Mouse (Mus musculus) liver, postnatal 0 days (tissue): ENCODE data around the gene Pirt. TPM values are rescaled to one million over a fixed set of nuclear protein-coding genes. Genes with fewer than 3 reads are reported as not detected.

Source experiments
- ATAC-seq: fragments of 200-750 bp; cut with Nextera tagmentation; 2 replicates; pipeline ENCODE4 v1.8.0; 2017; ENCODE audit warnings: mild to moderate bottlenecking, moderate library complexity
- DNase-seq: peaks from one replicate; pipeline ENCODE4 v3.0.0-alpha.2; 2016
- H3K27ac ChIP-seq: fragments of 300-500 bp; sonication (generic); 2 replicates; pipeline ENCODE4 v1.5.1; 2014; ENCODE audit warnings: antibody characterized with exemption, moderate library complexity, mild to moderate bottlenecking, low read depth
- H3K27me3 ChIP-seq: fragments of 300-500 bp; sonication (generic); 2 replicates; pipeline ENCODE4 v1.6.1; 2014; ENCODE audit warnings: low read length, control low read depth, mixed read lengths; ENCODE audit not compliant: insufficient read depth
- H3K36me3 ChIP-seq: fragments of 300-500 bp; sonication (generic); replicated peaks from 2 replicates; pipeline ENCODE4 v1.6.1; 2014; ENCODE audit warnings: mild to moderate bottlenecking, control low read depth, low read length, moderate library complexity, mixed read lengths; ENCODE audit not compliant: insufficient read depth
- H3K4me1 ChIP-seq: fragments of 300-500 bp; sonication (generic); 2 replicates; pipeline ENCODE4 v1.6.1; 2014; ENCODE audit warnings: antibody characterized with exemption, mild to moderate bottlenecking, control low read depth; ENCODE audit not compliant: insufficient read depth
- H3K4me2 ChIP-seq: fragments of 300-500 bp; sonication (generic); 2 replicates; pipeline ENCODE4 v1.6.1; 2014; ENCODE audit warnings: low read depth, mild to moderate bottlenecking, low read length, moderate library complexity, mixed read lengths
- H3K4me3 ChIP-seq: fragments of 300-500 bp; sonication (generic); 2 replicates; pipeline ENCODE4 v1.5.1; 2014; ENCODE audit warnings: low read depth, low read length
- H3K9ac ChIP-seq: fragments of 300-500 bp; sonication (generic); replicated peaks from 2 replicates; pipeline ENCODE4 v1.6.1; 2014; ENCODE audit warnings: mild to moderate bottlenecking, moderate library complexity
- H3K9me3 ChIP-seq: fragments of 300-500 bp; sonication (generic); 2 replicates; pipeline ENCODE4 v1.6.1; 2016; ENCODE audit warnings: mild to moderate bottlenecking, control low read depth, low read length, mixed read lengths
- CTCF ChIP-seq: sonication (generic); IDR thresholded peaks from 2 replicates; pipeline ENCODE4 v1.5.1; 2016; ENCODE audit warnings: antibody characterized with exemption, low read depth
- EP300 ChIP-seq: IDR thresholded peaks from 2 replicates; pipeline ENCODE4 v1.6.1; 2016; ENCODE audit warnings: antibody characterized with exemption, low read depth, mild to moderate bottlenecking
- WGBS: fragments of 180-500 bp; shearing (Covaris S2); extraction: QIAGEN DNeasy Blood & Tissue Kit; methylation state at CpG from one replicate; pipeline ENCODE4 v1.1.7; 2014; ENCODE audit not compliant: insufficient replicate concordance; 5-methylcytosine and 5-hydroxymethylcytosine counted together
- polyA plus RNA-seq: library from polyadenylated mRNA; unstranded; fragments of >200 nt; fragmentation: Nextera tagmentation; extraction: Ambion mirVana; gene quantifications from 2 replicates; pipeline ENCODE4 v1.2.1, GENCODE M21; 2015

The Pirt gene
- polyA plus RNA-seq, 1 experiment from 2014 or later = not detected

DNA sequence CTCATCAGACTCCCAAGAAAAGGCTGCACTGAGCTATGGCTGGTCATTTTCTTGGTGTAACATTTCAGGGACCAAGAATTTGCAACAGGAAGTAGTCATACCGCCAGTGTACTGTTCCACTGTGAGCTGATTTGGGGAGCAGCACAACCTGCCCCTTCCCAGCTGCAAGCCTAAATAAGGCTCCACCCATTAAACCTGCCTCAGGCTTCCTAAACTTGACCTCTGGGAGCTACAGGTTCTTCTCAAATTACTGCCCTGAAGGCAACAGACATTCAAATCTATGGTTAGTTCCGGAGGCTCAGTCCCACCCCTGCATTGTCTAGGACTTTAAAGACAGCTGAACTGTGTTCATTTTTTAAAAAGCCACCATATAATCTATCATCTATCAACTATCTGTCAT lies 8.2 kb downstream of the Pirt start:
- H3K9ac ChIP-seq = no peak overlapping the region
- no peaks in the 10 kb centered on the region for H3K36me3 ChIP-seq
- H3K4me2 ChIP-seq = no peak overlapping the region
- ATAC-seq (no peak), DNase-seq (no peak)
- H3K4me1 ChIP-seq = no peaks in the 10 kb centered on the region
- H3K4me3 ChIP-seq = no peak overlapping the region
- H3K9me3 ChIP-seq = no peaks in the 10 kb centered on the region
- TF ChIP-seq EP300 = no peak
- no peak for TF ChIP-seq CTCF
- H3K27ac ChIP-seq = no peak overlapping the region
- 56% methylated on average over 2 of the region's 2 CpGs for WGBS
- 0 out of 2 replicates have a peak, but pooled peaks cover 3% of the 10 kb centered on the region for H3K27me3 ChIP-seq

DNA sequence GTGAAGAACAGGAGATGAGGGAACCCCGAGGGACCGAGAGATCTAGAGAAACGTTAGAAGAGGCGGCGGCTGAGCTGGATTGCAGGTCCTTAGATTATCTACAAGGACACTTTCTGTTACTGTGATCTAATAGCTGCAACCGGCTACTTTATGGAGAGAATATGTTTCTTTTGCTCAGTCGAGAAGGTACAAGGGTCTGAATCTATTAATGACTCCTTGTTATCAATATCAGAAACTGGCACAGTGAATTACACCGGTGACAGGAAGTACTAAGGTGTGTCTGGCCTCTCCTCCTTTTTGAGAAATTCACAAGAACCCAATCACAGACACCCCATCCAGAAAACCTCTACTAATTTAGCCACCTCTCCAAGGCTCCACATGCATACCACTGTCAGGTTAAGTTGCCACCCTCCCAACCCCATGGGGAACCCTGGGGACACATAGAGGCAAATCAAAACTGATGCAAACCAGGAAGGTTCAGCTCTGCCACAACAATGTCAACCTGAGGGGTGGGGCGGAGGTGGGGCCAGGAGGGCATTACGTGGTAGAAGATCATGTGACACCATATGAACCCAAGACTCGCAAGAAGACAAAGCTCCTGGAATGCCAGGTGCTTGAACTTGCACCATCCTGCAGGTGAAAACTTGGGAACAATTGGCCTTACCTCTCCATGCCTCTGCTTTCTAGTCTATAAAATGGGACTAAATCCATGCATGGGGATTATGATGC lies 12.5 kb downstream of the Pirt start:
- H3K9me3 ChIP-seq = no peaks in the 10 kb centered on the region
- 73% methylated on average over 11 of the region's 11 CpGs for WGBS
- 0 out of 2 replicates have a peak, but pooled peaks cover 3% of the 10 kb centered on the region for H3K27me3 ChIP-seq
- TF ChIP-seq CTCF = no peak
- no peak for TF ChIP-seq EP300
- H3K36me3 ChIP-seq = no peaks in the 10 kb centered on the region
- H3K4me3 ChIP-seq = no peak overlapping the region
- no peak overlapping the region for H3K27ac ChIP-seq
- H3K4me1 ChIP-seq = no peaks in the 10 kb centered on the region
- H3K4me2 ChIP-seq = no peak overlapping the region
- DNase-seq (no peak), ATAC-seq (no peak)
- no peak overlapping the region for H3K9ac ChIP-seq

DNA sequence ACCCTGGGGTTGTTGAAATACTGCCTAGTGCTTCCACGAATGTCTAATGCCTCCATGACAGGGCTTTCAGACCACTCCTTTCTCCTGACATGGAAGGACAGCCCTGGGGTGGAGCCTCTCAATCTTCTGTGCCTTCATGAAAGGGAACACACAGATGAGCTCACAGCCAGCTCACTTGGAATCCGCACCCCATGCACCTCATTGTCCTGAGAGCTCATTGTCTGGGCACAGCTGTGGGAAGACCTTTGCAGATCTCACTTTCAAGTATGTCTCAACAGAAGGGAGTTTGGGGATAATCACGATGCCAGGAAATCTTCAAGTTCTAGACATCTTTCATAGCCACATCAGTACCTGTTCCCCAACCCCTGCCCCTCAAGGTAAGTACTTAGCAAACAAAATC lies 16.5 kb downstream of the Pirt start:
- no peaks in the 10 kb centered on the region for H3K9me3 ChIP-seq
- H3K4me2 ChIP-seq = no peak overlapping the region
- H3K27ac ChIP-seq = no peak overlapping the region
- ATAC-seq = no peak
- DNase-seq = no peak
- TF ChIP-seq CTCF (no peak), EP300 (no peak)
- no peaks in the 10 kb centered on the region for H3K36me3 ChIP-seq
- no peak overlapping the region for H3K4me3 ChIP-seq
- 63% methylated on average over 3 of the region's 3 CpGs for WGBS
- no peaks in the 10 kb centered on the region for H3K4me1 ChIP-seq
- H3K9ac ChIP-seq = no peak overlapping the region
- no peaks in the 10 kb centered on the region for H3K27me3 ChIP-seq

DNA sequence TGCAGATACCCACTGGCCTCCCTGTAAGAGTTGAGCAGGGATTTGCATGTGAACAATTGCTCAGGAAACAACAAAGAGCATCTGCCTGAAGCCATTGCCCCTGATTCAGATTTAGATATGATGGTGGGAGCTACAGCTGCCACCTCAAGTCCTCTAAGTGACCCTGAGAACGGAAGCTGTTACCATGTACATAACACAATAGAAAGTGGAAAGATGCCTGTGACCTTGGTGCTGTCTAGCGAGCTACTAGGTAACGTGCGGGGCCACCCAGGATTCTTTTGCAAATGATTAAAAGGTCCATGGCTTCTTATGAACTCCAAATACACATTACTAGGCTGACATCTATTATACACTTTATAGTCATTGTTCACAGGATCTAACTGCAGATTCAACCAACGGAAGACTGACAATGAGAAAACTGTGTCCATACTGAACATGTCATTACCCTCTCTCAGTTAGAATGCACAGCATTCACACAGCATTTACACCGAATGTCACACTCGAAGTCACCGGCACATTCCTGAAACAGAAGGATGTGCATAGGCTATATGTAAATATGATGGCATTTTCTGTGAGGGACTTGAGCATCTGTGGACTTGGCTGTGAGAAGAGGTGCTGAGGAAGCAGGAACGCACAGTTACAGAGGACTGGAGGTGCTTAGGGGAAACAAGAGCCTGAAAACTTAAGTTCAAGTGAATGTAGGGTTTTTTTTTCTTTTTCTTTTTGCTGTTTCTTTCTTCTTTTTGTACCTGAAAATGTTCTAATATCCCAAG lies 21.2 kb downstream of the Pirt start:
- ATAC-seq (no peak), DNase-seq (no peak)
- Histone ChIP-seq H3K27me3 (no peaks in the 10 kb centered on the region), H3K4me2 (no peak overlapping the region), H3K27ac (no peak overlapping the region), H3K9me3 (no peaks in the 10 kb centered on the region), H3K4me3 (no peak overlapping the region), H3K9ac (no peak overlapping the region), H3K4me1 (no peaks in the 10 kb centered on the region), H3K36me3 (no peaks in the 10 kb centered on the region)
- 72% methylated on average over 9 of the region's 9 CpGs for WGBS
- TF ChIP-seq EP300 (no peak), CTCF (no peak)

DNA sequence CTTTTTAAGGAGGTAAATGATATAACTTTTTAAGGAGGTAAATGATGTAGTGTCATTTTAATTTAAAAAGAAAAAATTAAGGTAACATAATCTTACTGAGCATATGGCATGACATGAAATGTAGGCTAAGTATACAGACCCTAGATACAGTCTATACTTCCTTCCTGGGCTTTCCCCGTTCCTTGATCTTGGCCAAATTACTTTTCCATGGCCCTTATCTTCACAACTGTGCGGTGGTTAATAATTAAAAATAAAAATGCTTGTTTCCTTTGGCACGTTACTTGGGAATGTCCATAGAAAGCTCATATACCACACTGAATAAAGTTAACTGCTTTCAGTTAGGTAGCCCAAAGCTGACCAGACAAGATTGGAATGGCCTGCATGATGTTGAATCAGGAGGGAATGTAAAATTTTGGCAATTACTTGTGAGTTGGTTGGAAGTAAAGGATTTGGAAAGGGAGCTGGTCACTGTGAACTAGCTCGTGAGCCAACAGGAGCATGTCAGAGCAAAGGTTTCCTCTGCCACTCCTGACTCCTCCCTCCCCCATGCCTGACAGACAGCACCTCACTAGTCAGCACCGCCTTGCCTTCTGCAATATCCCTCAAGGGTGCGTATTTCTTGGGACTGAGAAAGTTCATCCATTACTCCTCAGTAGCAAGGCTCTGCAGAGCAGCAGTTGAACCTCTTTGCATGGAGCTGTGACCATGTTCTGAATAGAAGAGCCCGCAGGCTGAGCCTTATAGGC lies 22.8 kb downstream of the Pirt start:
- ATAC-seq (no peak), DNase-seq (no peak)
- H3K4me3 ChIP-seq = no peak overlapping the region
- no peaks in the 10 kb centered on the region for H3K27me3 ChIP-seq
- TF ChIP-seq CTCF (no peak), EP300 (no peak)
- H3K9me3 ChIP-seq = no peaks in the 10 kb centered on the region
- H3K9ac ChIP-seq = no peak overlapping the region
- H3K4me1 ChIP-seq = no peaks in the 10 kb centered on the region
- H3K4me2 ChIP-seq = no peak overlapping the region
- no peaks in the 10 kb centered on the region for H3K36me3 ChIP-seq
- H3K27ac ChIP-seq = no peak overlapping the region
- WGBS = 56% methylated on average over 7 of the region's 7 CpGs

DNA sequence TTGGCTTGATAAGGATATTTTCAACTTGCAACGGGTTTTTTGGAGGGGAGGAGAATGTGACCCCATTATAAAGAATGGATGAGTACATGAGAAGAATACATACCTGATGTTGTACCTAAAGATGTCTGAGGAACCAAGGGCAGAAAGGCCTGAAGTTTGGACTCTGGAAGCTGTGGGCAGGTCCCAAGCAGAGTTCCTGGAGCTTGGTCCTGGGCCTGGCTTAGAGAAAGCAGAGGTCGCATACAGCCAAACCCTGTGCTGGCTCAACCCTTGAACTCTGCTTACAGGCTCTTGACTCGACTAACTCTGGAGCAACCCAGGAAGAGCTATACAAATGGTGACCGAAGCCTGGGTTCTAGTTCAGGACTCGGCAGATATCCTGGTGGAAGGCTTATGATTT lies 30.2 kb downstream of the Pirt start:
- no peaks in the 10 kb centered on the region for H3K36me3 ChIP-seq
- no peak overlapping the region for H3K27ac ChIP-seq
- TF ChIP-seq EP300 (no peak), CTCF (no peak)
- no peak overlapping the region for H3K4me3 ChIP-seq
- no peaks in the 10 kb centered on the region for H3K9me3 ChIP-seq
- H3K9ac ChIP-seq = no peak overlapping the region
- no peaks in the 10 kb centered on the region for H3K27me3 ChIP-seq
- DNase-seq (no peak), ATAC-seq (no peak)
- H3K4me1 ChIP-seq = no peaks in the 10 kb centered on the region
- no peak overlapping the region for H3K4me2 ChIP-seq
- 73% methylated on average over 5 of the region's 5 CpGs for WGBS
